Mouse (Mus musculus) T-helper 2 cell (primary cell): ENCODE results near the gene Gm49322.
"Not testable (repeated sequence)": the region's sequence is repeated elsewhere in the genome, so short reads cannot be mapped to it uniquely, and the experiment has no call there.

ENCODE experiments used
- in situ Hi-C: fragments of 300-600 bp; cut with MboI, MseI; formaldehyde crosslinking; loops from one replicate; pipeline ENCODE4 v1.15.1; 2025; ENCODE audit warnings: high pct_unique_total_duplicates

Gene Gm49322

DNA sequence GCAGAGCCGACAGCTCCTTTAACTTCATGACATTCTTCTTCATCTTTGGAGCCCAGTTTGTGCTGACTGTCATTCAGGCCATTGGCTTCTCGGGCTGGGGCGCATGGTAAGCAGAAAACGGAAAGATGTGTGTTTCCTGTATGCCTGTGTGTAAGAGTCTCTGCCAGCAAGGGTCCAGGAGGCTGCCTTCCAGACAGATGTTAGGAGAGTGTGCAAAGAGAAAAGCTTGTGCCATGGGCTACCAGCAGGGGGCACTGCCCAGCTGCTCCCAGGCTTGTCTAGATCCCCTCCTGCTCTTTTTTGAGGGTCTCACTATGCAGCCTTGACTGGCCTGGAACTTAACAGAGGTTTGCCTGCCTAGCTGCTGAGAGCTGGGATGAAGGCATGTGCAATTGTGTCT, 5.2 kb downstream of the Gm49322 start:
- in situ Hi-C loops: no loop called here

DNA sequence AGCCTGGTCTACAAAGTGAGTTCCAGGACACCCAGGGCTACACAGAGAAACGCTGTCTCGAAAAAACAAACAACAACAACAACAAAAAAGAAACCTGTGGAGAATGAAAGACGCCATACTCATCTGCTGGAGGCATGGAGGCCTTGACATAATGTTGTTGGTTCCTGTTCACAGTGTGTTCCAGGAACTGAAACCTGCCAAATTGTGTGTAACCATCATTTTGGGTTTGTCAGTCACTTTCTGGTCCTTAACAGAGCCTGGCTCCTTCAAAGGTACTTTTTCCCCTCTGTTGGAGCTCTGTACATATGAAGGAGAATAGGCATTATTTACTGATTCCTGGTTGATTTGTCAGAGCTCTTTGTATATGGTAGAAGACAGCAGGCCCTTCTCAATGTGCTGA, 6.1 kb downstream of the Gm49322 start:
- in situ Hi-C loops: no loop called here

DNA sequence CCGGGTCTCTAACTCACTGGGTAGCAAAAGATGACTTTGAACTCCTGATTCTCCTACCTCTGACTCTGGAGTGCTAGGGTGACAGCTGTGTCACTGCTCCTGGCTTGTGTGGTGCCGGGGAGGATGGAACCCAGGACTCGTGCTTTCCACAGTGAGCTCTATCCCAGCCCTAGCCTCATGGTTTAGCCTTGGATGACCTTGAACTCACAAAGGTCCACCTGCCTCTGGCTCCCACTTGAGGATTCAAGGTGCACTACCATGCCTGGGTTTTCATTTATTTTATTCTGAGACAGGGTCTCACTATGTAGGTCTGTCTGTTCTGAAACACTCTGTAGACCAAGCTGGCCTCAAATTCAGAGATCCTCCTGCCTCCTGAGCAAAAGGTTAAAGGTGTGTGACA, 8.0 kb downstream of the Gm49322 start:
- in situ Hi-C loops: no loop called here

DNA sequence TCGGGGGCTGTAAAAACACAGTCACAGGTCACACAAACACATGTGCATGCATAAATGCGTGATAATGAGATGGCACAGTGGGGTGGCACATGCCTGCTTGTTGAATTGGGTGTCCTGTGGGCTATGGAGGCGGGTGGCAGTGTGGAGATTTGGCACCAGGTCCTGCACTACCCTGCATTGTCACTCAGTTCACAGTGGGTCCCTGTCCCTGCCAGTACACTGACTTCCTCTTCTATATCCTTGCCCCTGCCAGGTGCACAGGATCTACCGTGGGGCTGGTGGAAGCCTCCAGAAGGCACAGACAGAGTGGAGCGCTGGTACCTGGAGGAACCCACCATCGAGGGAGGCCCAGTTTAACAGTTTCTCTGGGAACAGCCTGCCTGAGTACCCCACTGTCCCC, 8.5 kb downstream of the Gm49322 start:
- in situ Hi-C loops: no loop called here

DNA sequence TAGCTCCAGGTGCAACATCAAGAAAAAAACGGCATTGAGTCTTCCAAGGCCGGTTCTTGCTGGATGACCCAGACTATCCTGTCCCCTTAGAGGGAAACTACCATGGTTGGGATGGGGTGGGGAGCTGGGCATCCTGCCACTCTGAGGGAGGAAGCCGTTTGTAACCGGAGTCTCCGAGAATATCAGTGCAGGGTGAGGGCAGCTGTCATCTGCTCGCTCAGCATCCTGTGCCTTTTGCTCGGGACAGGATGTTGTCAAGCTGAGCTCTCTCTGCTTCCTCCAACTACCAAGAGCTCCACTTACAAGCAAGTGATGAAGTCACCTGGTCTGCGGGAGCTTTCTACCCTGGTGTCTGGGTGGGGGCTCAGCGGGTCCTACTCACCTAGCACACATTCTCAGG, 12.4 kb downstream of the Gm49322 start:
- in situ Hi-C loops: no loop called here

DNA sequence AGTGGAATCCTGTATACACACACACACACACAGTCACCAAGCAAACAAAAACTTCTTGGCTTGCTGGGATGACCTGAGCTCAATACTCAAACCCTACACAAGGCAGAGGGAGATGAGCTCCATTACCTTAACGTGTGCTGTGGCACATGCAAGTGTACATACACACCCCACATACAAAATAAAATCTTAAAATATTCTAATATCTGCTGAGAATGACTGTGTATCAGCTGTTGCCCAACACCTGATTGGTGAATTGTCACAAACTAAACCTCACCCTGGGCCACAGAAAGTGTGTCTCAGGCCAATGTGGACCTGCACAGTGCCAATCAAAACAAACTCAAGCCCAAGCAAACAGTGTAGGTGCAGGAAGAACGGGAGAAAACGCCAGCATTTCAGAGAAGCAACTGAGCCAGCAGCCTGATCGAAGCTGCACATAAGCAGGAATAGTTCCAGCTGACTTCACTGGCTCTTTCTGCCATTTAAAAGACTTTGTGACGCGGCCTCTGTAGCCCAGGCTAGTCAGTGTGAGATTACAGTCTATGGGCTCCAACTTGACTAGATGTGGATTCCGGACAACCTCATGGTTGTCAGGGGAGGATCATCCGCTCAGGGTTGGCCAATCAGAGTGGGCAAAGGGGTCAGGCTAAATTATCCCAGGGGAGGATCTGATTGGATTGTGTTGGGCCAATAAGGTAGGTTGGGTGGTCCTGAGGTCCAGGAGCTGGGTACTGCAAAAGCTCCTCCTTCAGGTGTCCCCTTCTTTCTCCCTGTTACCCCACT, 13.8 kb downstream of the Gm49322 start:
- in situ Hi-C loops: no loop called here

DNA sequence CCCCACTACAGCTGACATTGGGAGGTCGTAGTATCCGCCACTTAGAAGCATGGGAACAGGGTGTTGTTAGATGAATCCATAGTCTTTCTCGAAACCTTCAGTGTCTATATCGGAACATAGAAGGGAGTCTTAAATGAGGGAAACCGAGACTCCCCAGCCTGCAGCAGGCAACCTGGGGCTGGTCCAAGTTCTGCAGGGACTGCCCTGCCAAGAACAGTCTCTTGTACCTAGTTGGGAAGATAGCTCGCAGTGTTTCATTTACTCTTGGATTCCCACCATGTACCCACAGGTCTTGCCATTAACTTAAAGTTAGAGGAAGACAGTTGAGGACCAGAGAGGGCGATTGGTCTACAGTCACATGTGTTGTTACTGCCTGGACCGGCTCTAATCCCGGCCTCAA, 14.5 kb downstream of the Gm49322 start:
- in situ Hi-C loops: no loop called here

DNA sequence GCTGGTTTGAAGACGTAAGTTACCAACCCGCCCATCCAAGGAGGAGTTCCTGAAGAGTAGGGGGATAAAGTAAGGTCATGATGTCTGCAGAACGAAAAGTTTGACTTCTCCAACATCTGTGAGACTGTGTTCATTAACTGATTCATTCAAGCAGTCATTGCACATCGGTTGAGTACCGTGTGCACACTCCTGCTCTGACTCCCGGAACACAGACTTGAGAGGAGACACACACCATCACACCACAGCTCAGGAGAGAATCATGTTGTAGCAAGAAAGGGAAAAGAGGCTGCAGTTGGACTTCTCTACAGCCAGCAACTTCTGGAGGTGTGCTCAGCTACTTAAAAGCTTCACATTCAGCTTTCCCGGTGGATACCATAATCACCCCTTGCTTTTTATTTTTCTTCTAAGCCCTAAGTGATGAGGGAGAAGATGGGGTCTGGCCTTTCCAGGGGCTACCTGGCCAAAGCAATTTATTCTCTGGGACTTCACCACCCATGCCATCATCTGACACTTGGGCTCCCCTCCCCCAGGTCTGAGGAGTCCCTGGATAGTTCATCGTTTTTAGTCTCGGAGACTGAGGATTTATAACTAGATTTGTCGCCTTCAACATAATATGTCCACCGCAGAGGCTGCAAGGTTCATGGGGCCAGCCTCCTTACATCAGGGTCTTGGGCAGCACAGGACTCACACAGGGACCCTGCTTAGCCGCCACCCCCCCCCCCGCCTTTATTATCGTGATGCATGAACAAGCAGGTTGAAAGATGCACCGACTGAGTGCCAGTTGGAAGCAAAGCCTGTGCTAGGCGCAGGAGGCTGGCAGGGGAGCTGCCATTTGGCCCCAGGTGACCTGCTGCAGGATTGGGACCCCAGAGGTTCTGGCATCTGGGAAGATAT, 15.2 kb downstream of the Gm49322 start:
- in situ Hi-C loops: no loop called here

DNA sequence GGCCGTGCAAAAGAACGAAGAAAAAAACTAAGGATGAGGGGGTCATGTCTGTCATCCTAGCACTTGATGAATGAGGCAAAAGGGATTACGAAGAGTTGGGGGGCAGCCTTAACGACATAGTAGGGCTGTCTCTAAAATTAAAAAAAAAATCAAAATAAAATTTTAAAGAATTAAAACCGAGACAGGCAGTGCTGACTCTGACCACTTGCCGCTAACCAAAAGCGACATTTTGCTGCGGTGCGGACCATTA, 15.8 kb downstream of the Gm49322 start:
- in situ Hi-C loops: no loop called here

DNA sequence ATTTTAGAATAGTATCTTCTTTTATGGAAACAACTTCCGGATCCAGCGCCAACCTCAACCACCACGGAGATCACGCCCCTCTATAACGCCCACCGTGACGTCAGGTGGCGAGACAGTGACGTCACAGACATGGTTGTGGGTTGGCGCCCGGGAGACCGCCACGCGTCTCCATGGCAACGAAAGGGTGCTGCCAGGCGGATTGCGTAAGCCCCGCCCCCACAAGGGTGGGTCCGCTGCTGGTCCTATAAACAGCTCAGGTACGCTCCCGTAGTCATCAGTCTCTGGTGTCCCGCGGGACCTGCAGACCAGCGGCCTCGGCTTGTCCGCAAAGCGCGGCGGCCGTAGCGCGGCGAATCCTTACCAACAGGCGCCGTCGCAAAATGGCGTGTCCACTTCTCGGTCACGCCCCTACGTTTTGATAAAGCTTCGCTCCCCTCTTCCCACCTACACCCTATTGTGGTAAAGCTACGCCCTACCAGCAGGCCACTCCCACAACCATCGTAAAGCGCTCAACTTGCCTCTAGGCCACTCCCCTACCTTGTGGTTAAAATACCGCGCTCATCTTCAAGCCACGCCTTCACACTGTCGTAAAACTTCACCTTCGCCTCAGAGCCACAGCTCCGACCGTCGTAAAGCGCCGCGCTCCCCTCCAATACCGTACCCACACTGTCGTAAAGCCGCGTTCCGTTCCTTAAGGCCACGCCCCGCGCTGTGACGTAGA, 16.3 kb downstream of the Gm49322 start:
- in situ Hi-C loops: no loop called here

DNA sequence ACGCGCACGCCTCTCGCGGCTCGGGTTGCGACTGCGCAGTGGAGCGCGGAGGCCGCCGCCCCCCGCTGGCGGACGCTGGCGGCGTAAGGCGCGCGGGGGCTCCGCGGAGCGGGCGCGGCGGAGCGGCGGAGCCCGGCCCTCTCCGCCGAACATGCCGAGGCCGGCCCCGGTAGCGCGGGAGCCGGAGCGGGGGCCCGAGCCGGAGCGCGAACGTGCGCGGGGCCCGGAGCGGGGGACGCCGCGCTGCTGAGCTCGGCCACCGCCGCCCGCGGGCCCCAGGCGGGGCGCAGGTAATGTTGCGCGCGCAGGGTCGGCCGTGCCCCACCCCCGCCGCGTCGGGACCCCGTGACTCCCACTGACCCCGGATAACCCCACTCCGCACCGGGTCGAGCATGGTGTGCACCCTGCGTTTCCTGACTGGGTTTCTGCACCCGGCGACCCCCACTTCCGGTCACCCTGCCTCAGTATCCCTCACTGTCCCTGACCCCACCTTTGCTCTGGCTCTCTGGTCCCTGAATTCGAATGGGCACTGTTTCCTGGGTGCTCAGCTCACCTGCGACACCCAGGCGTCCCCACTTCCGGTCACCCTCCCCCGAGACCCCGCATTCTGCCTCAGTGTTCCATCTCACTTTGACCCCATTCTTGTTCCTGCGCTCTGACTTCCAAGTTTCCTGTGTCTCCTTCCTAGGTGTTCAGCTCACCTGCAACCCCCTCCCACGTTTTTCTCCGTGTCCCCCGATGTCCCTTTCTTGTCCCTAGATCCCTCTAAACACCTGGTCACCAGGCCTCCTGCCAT, 17.0 kb downstream of the Gm49322 start, which contains the start of gene Csnk1g2:
Gene Csnk1g2, plus strand, starts transcription at position 178 of the 796 bp plus-strand sequence.
- in situ Hi-C loops: no loop called here

DNA sequence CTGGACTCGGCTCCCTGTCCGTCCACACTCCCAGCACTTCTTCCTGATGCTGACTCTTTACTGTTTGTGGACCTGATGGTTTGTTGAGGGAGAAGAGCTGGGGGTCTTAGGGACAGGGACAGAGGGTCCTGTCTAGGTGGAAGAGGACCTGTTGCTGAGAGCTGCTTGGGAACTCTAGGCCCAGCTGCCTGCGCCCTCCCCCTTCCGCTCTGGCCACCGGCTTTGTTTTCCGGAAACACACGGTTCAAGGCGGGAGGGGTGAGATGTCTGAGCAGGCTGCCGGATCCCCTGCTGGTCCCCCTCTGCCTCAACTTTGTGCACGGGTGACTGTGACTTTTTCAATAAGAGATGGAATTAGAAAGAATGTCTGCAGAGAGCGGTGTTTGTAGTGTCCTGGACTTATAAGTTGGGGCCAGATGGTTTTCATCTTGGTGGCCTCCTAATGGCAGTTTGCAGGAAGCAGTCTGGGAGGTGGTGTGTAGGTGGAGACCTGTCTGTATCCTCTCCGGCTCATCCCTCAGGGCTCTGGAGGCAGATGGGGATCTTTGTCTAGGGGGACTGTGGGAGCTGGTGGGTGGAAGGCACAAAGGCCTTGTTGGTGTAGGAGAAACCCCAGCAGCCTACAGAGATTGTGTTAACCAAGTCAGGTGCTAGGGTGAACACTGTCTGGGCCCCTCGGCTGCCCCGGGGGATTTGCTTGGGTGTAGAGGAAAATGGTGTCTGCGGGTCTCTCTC, 17.8 kb downstream of the Gm49322 start:
- in situ Hi-C loops: no loop called here

DNA sequence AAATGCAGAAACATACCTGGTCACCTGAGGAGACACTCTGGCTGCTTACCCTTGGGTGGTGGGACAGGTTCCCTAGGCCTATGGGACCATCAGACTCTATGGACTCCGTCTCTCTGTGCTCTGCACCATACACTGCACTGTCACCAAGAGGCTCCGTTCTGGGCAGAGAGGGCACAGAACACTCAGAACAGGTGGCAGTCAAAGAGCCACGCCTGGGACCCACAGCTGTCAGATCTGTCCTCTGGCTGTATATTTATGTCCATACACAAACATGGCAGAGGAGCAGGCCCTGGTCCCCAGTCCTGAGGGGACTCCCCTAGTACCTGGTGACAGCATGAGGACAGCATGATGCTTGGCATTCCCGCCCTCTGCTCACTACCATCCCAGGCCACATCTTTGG, 19.9 kb downstream of the Gm49322 start:
- in situ Hi-C loops: loop anchor here (5.0 kb wide), 1 partner anchor 62 kb away; no protein-coding TSS in a partner anchor

DNA sequence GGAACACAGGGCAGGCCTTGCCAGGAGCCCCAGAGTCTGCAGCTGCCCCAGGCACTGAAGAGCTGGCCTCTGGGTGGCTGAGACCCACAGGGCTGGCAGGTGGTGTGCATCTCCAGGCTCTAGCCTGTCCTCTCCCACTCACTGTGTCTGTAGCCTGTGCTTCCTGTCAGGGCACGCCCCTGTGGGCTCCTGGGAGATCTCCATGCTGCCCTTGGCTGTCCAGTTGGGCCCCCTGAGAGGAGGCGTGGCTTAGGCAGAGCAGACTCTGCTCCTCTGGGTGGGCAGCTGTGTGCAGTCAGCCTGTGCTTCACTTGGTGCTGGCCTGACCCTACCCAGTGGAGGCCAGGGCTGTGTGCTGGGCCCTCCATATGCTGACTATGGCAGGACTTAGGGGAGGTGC, 21.9 kb downstream of the Gm49322 start:
- in situ Hi-C loops: loop anchor here (5.0 kb wide), 1 partner anchor 60 kb away; no protein-coding TSS in a partner anchor

DNA sequence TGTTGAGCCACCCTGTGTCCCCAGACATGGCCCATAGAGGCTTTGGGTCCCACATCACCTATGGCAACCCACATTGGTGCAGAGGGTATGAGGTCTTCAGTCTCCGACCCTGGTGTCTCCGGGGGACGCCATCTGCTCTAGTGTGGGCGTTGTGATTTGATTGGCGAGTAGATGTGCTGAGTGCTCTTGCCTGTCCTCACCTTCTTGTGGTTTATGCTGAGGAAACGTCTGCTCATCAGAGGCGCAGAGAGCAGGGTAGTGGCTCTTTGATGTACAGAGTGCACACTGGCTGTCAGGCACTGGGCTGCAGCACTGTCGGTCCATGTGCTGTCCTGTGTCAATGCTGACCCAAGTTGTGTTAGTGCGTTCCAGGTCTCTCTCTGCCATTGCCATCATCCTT, 23.1 kb downstream of the Gm49322 start:
- in situ Hi-C loops: loop anchor here (5.0 kb wide), 1 partner anchor 58 kb away; no protein-coding TSS in a partner anchor

DNA sequence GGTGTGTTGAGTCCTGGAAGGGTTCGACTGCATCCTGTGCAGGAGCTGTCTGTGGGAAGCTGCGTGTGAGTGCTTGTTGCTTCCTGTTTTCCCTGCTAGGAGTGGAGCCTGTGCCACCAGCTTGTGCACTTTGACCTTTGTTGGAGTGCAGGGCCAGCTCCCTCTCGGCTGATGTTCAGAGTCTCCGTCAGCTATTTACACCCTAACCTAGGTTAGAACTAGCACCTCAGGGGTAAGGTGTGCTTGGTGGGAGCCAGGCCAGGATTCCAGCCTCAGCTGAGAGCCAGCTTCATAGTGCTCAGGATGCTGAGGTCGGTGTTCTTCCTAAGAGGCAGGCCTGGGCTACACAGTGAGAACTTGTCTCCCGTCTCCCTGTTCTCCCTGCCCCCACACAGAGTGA, 29.5 kb downstream of the Gm49322 start:
- in situ Hi-C loops: no loop called here

DNA sequence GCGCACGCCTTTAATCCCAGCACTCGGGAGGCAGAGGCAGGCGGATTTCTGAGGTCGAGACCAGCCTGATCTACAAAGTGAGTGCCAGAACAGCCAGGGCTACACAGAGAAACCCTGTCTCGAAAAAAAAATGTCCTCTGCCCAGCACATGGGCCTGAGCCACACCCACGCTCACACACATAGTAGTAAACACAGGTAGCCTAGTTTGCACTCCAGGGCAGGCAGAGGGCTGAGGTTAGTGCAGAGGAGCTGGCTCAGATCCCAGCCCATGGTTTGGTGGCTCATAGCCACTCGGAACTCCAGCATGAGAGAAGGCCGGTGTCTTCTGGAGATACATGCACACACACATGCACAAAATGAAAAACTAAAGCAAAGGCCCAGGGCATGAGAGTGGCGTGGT, 41.1 kb downstream of the Gm49322 start:
- in situ Hi-C loops: no loop called here

DNA sequence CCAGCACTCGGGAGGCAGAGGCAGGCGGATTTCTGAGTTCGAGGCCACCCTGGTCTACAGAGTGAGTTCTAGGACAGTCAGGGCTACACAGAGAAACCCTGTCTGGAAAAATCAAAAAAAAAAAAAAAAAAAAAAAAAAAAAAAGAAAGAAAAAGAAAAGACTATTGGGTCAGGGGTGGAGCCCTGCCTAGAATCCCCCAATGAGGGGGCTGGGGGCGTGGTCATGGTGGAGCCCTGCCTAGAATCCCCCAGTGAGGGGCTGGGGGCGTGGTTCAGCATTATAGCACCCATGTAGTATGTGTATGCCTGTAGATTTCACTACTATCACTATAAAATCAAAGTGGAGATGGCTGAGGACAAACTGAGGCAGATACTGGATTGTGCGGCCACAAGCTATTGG, 44.1 kb downstream of the Gm49322 start:
- in situ Hi-C loops: not testable (repeated sequence)

DNA sequence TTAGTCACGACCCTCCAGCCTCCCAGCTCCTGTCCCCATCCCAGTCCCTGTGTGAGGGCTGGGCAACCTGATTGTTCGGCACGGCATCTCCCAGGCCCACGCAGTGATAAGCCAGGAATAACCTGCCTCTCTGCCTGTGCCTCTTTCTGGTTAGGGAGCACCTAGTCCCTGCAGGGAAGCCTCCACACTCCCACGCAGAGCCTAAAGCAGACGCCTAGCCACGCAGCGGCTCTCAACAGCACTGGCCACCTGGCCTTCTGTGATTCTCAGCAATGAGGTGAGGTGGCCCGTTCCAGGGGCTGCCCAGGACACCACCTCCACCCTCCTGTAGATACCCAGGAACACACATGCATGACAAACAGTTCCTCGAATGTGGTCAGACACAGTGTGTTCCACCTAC, 44.6 kb downstream of the Gm49322 start:
- in situ Hi-C loops: no loop called here

DNA sequence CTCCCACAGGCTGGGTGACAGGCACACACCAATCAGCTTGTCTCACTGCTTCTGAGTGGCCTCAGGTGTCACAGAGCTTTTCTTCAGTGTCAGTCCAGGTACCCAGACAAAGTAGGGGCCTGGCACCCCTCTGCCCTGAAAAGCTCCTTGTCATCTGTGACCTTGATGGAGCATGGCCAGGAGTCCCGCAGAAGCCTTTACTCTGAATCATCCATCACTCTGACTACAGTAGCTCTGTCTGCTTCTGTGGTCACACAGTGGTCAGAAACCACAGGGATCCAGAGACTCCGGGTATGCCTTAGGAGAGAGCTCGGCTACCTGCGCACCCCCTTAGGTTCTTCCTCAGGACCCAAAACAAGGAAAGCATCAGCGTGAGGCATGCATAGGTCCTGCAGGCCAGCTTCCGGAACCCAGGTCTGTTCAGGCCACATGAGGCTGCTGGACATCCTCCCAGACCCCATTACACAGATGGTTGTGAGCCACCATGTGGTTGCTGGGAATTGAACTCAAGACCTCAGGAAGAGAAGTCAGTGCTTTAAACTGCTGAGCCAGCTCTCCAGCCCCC, 47.4 kb downstream of the Gm49322 start:
- in situ Hi-C loops: no loop called here
